Mouse (Mus musculus) hindbrain, embryonic 15.5 days (tissue): ENCODE measurements at regions not wholly inside any gene's neighbourhood (a gene's known extent, or its start where the extent isn't known, plus 50 kb on each side); places are given as distances from the start of the nearest gene placed in this dataset.

Experiments used
- ATAC-seq: fragments of 200-750 bp; cut with Nextera tagmentation; 2 replicates; pipeline ENCODE4 v1.8.0; 2017; ENCODE audit warnings: low read depth, moderate number of reproducible peaks, moderate TSS enrichment; ENCODE audit not compliant: low FRiP score
- H3K27ac ChIP-seq: fragments of 300-500 bp; sonication (generic); replicated peaks from 2 replicates; pipeline ENCODE4 v1.5.1; 2015; ENCODE audit warnings: mild to moderate bottlenecking, inconsistent platforms
- H3K27me3 ChIP-seq: fragments of 300-500 bp; sonication (generic); 2 replicates; pipeline ENCODE4 v1.6.1; 2015; ENCODE audit warnings: control low read depth, inconsistent platforms
- H3K36me3 ChIP-seq: fragments of 300-500 bp; sonication (generic); 2 replicates; pipeline ENCODE4 v1.6.1; 2015; ENCODE audit warnings: control low read depth, inconsistent platforms
- H3K4me1 ChIP-seq: fragments of 300-500 bp; sonication (generic); replicated peaks from 2 replicates; pipeline ENCODE4 v1.6.1; 2015; ENCODE audit warnings: control low read depth, inconsistent platforms
- H3K4me2 ChIP-seq: fragments of 300-500 bp; sonication (generic); 2 replicates; pipeline ENCODE4 v1.6.1; 2015; ENCODE audit warnings: moderate library complexity, mild to moderate bottlenecking, inconsistent platforms
- H3K4me3 ChIP-seq: fragments of 300-500 bp; sonication (generic); 2 replicates; pipeline ENCODE4 v1.5.1; 2015; ENCODE audit warnings: mild to moderate bottlenecking, inconsistent platforms
- H3K9ac ChIP-seq: fragments of 300-500 bp; sonication (generic); 2 replicates; pipeline ENCODE4 v1.6.1; 2015; ENCODE audit warnings: inconsistent platforms
- H3K9me3 ChIP-seq: fragments of 300-500 bp; sonication (generic); 2 replicates; pipeline ENCODE4 v1.6.1; 2016; ENCODE audit warnings: control low read depth, inconsistent platforms
- WGBS: fragments of 180-500 bp; shearing (Covaris S2); methylation state at CpG from one replicate; pipeline ENCODE4 v1.1.7; 2015; 5-methylcytosine and 5-hydroxymethylcytosine counted together

DNA sequence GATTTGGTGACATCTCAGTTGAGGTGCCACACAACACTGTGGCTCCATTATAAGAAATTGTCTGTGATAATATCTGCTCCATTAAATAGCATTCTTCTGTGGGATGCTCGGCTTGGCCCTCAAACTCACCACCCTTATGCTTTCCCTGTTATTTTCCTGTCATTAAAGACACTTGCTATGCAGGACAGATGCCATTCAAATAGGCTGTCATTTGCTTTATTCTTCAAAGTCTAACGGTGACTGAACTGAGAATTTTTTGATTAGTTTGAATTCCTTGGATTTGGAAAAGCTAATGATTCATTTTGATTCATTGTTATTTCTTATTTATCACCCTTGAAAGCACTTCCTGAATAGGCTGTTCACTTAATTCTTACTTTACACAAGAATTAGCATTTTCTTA is 339.3 kb upstream of the Mmadhc start:
- no peak overlapping the region for H3K4me3 ChIP-seq
- 62% methylated on average over 2 of the region's 2 CpGs for WGBS
- no peak overlapping the region for H3K27ac ChIP-seq

GRCm38 (mm10) chr2:50631786-50632185 is 335.2 kb upstream of the Mmadhc start:
- Histone ChIP-seq H3K9ac (no peak overlapping the region), H3K36me3 (no peaks in the 10 kb centered on the region), H3K4me3 (no peak overlapping the region), H3K4me1 (no peaks in the 10 kb centered on the region), H3K27ac (no peak overlapping the region), H3K27me3 (no peaks in the 10 kb centered on the region), H3K4me2 (no peak overlapping the region), H3K9me3 (no peaks in the 10 kb centered on the region)
- ATAC-seq: no peak

More for the DNA sequence above, 339.3 kb upstream of the Mmadhc start:
- Histone ChIP-seq H3K9me3 (no peaks in the 10 kb centered on the region), H3K36me3 (no peaks in the 10 kb centered on the region), H3K4me2 (no peak overlapping the region), H3K4me1 (no peaks in the 10 kb centered on the region), H3K9ac (no peak overlapping the region), H3K27me3 (no peaks in the 10 kb centered on the region)
- no peak for ATAC-seq

GRCm38 (mm10) chr2:50627501-50627900 is 330.9 kb upstream of the Mmadhc start:
- Histone ChIP-seq H3K36me3 (no peaks in the 10 kb centered on the region), H3K4me3 (no peak overlapping the region), H3K27ac (no peak overlapping the region), H3K27me3 (no peaks in the 10 kb centered on the region), H3K9ac (no peak overlapping the region), H3K4me2 (no peak overlapping the region), H3K4me1 (no peaks in the 10 kb centered on the region), H3K9me3 (no peaks in the 10 kb centered on the region)
- no peak for ATAC-seq
- 81% methylated on average over 2 of the region's 2 CpGs for WGBS

- Histone ChIP-seq H3K27ac (no peak overlapping the region), H3K27me3 (no peaks in the 10 kb centered on the region), H3K4me2 (no peak overlapping the region), H3K36me3 (no peaks in the 10 kb centered on the region), H3K9me3 (no peaks in the 10 kb centered on the region), H3K9ac (no peak overlapping the region), H3K4me1 (no peaks in the 10 kb centered on the region), H3K4me3 (no peak overlapping the region)
- 78% methylated on average over 5 of the region's 5 CpGs for WGBS
- no peak for ATAC-seq
Measured at GRCm38 (mm10) chr2:50625233-50625749, 328.7 kb upstream of the Mmadhc start.

- Histone ChIP-seq H3K36me3 (no peaks in the 10 kb centered on the region), H3K4me3 (no peak overlapping the region), H3K9me3 (no peaks in the 10 kb centered on the region), H3K4me1 (no peaks in the 10 kb centered on the region), H3K4me2 (no peak overlapping the region), H3K27me3 (no peaks in the 10 kb centered on the region), H3K27ac (no peak overlapping the region), H3K9ac (no peak overlapping the region)
- ATAC-seq: no peak
- WGBS: 61% methylated on average over 1 of the region's 1 CpGs
Measured at GRCm38 (mm10) chr2:50609086-50609485, 312.5 kb upstream of the Mmadhc start.

DNA sequence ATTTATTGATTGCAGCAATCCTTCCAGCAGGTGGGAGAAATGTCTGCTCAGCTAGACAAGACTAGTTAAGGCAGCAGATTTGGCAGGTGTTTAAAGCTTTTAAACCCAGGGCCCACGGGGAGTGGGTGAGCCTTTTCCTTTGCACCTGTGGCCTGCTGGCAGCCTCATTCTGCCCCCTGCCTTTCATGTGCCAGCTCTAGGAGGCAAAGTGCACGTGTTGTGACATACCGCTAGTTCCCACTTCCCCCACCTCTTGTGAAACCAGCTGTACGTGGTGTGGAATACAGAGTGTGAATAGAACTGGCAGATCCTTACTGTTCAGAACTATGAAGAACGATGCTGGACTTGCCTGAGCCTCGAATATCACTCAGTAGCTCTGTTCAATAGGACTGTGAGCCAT is 292.6 kb upstream of the Mmadhc start:
- Histone ChIP-seq H3K4me2 (no peak overlapping the region), H3K9ac (no peak overlapping the region), H3K4me1 (0 out of 2 replicates have a peak, but pooled peaks cover 9% of the 10 kb centered on the region), H3K4me3 (no peak overlapping the region), H3K36me3 (no peaks in the 10 kb centered on the region), H3K27me3 (no peaks in the 10 kb centered on the region), H3K9me3 (no peaks in the 10 kb centered on the region), H3K27ac (no peak overlapping the region)
- 0 out of 2 replicates have a peak, but pooled peaks have one; percentile 42 for ATAC-seq
- WGBS: 46% methylated on average over 6 of the region's 6 CpGs

- 69% methylated on average over 6 of the region's 6 CpGs for WGBS
- ATAC-seq: no peak
Measured at GRCm38 (mm10) chr2:50588652-50589051, 292.1 kb upstream of the Mmadhc start.

GRCm38 (mm10) chr2:50586321-50587050 is 289.9 kb upstream of the Mmadhc start:
- ATAC-seq: no peak
- no peaks in the 10 kb centered on the region for H3K27me3 ChIP-seq
- H3K36me3 ChIP-seq: no peaks in the 10 kb centered on the region
- 42% methylated on average over 6 of the region's 6 CpGs for WGBS
- no peak overlapping the region for H3K4me3 ChIP-seq
- H3K4me1 ChIP-seq: 0 out of 2 replicates have a peak, but pooled peaks cover 9% of the 10 kb centered on the region
- no peak overlapping the region for H3K9ac ChIP-seq
- no peak overlapping the region for H3K27ac ChIP-seq
- H3K9me3 ChIP-seq: no peaks in the 10 kb centered on the region
- H3K4me2 ChIP-seq: no peak overlapping the region

More at GRCm38 (mm10) chr2:50588652-50589051, 292.1 kb upstream of the Mmadhc start:
- H3K4me3 ChIP-seq: no peak overlapping the region
- H3K27ac ChIP-seq: no peak overlapping the region
- no peak overlapping the region for H3K4me2 ChIP-seq
- H3K4me1 ChIP-seq: 0 out of 2 replicates have a peak, but pooled peaks cover 9% of the 10 kb centered on the region
- no peaks in the 10 kb centered on the region for H3K36me3 ChIP-seq
- H3K9ac ChIP-seq: no peak overlapping the region
- H3K27me3 ChIP-seq: no peaks in the 10 kb centered on the region
- H3K9me3 ChIP-seq: no peaks in the 10 kb centered on the region

DNA sequence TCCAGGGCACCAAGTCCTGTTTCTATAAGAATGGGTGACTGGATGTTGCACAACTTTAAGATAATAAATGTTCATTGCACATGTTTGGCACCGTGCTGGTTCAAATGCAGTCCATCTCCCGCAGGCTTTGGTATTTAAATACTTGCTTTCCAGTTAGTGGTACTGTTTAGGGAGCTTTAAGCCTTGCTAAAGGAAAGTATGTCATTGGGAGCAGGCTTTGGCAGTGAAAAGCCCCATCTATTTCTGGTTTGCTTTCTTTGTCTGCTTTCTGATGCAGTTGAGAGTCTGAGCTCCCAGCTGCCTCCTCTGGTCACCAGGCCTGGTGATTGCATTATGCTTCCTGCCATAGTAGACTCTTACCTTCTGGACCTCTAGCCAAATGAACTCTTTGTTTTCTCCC is 283.0 kb upstream of the Mmadhc start:
- no peaks in the 10 kb centered on the region for H3K36me3 ChIP-seq
- no peak overlapping the region for H3K4me2 ChIP-seq
- H3K4me3 ChIP-seq: no peak overlapping the region
- no peaks in the 10 kb centered on the region for H3K27me3 ChIP-seq
- WGBS: 72% methylated on average over 2 of the region's 2 CpGs
- no peak overlapping the region for H3K9ac ChIP-seq
- H3K4me1 ChIP-seq: no peaks in the 10 kb centered on the region
- ATAC-seq: no peak
- no peak overlapping the region for H3K27ac ChIP-seq
- H3K9me3 ChIP-seq: no peaks in the 10 kb centered on the region

DNA sequence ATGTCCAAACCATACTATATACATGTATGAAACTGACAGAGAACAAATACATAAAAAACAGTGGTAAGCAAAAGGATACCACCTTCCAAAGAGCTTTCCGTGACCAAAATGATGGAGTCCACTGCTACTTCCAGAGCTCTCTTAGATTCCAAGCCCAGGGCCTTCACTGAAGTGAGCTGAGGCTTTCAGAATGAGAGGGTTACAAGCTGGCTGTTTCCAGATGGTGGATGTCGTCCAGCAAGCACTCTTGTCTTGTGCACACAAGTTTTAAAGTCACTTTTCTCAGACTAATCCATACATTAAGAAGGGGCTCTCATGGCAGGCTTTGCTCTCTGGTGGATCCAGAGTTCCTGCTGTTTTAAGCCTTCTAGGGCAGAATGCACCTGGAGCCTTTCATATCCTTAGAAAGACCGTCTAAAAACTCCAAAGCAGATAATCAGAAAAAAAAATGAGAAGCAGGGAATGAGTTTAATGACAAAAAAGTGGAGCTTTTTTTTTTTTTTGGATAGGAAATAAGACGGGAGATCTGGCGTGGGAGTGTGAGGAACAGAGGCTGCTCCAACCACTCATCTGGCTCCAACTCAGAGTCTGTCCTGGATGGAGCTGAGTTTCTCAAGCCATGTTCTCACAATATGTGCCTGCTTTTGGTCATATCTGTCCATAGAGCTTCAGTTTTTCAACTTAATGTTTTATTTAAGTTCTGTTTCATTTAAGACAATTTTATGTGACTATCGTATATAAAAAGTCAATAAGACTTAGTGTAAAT is 281.9 kb upstream of the Mmadhc start:
- 82% methylated on average over 6 of the region's 6 CpGs for WGBS
- Histone ChIP-seq H3K4me2 (no peak overlapping the region), H3K27me3 (no peaks in the 10 kb centered on the region), H3K4me1 (no peaks in the 10 kb centered on the region), H3K27ac (no peak overlapping the region), H3K36me3 (no peaks in the 10 kb centered on the region), H3K9me3 (no peaks in the 10 kb centered on the region), H3K4me3 (no peak overlapping the region), H3K9ac (no peak overlapping the region)
- no peak for ATAC-seq

DNA sequence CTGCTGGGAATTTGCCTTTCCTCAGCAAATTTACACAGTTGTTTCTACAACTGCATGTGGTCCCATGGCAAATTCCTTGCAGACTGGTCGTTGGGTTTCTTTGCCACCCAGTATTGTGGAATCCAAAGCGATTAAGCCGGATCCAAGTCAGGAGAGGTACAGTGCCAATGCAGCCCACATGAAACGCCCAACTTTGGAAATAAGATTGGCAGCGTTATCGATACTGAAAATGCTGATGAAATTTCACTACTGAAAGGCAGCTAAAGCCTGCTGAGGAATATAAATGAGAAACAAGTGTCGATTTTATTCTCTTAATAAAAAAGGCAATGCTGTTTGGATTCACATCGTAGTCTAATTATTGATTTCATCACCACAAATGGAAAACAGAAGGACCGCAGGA is 281.1 kb upstream of the Mmadhc start:
- H3K9ac ChIP-seq: no peak overlapping the region
- no peak for ATAC-seq

GRCm38 (mm10) chr2:50573455-50573854 is 276.9 kb upstream of the Mmadhc start:
- Histone ChIP-seq H3K4me3 (no peak overlapping the region), H3K4me2 (no peak overlapping the region), H3K9ac (no peak overlapping the region)

More for the DNA sequence above, 281.1 kb upstream of the Mmadhc start:
- Histone ChIP-seq H3K4me3 (no peak overlapping the region), H3K4me2 (no peak overlapping the region), H3K27me3 (no peaks in the 10 kb centered on the region), H3K9me3 (no peaks in the 10 kb centered on the region), H3K4me1 (no peaks in the 10 kb centered on the region), H3K36me3 (no peaks in the 10 kb centered on the region), H3K27ac (no peak overlapping the region)
- 89% methylated on average over 9 of the region's 9 CpGs for WGBS

More at GRCm38 (mm10) chr2:50573455-50573854, 276.9 kb upstream of the Mmadhc start:
- Histone ChIP-seq H3K27ac (no peak overlapping the region), H3K9me3 (no peaks in the 10 kb centered on the region), H3K27me3 (no peaks in the 10 kb centered on the region), H3K36me3 (no peaks in the 10 kb centered on the region), H3K4me1 (peaks cover 12% of the 10 kb centered on the region; the same call in 1 of the 2 replicates)
- whole genome bisulfite sequencing: 61% methylated on average over 3 of the region's 3 CpGs
- ATAC-seq: no peak
